Mouse (Mus musculus) adrenal gland, postnatal 14 days (tissue): Measurements from ENCODE around the gene Klhl22. TPM values are rescaled to one million over a fixed set of nuclear protein-coding genes. Genes with fewer than 3 reads are reported as not detected.

Experiments used
- DNase-seq: peaks from one replicate; pipeline ENCODE4 v3.0.0; 2021; ENCODE audit warnings: mixed read lengths
- total RNA-seq: library from RNA; stranded (reverse); gene quantifications from 2 replicates; pipeline ENCODE4 v1.2.3, GENCODE M21; 2021

Gene Klhl22
- total RNA-seq, 1 experiment from 2014 or later, result 40.3 TPM

DNA sequence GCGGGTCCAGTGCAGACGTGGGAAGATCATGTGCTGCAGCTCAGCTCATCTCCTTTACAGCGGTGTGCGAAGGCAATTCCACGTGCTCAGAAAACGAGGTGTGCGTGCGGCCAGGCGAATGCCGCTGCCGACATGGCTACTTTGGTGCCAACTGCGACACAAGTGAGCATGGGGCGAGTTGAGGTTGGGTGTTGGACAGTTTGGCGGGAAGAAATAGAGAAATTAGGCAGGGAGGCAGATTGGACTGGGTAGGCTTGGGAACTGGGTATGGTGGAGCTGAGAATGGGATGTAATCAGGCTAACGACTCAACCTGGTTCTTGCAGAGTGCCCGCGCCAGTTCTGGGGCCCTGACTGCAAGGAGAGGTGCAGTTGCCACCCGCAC is 43.0 kb downstream of the Klhl22 start:
- no peak for DNase-seq

DNA sequence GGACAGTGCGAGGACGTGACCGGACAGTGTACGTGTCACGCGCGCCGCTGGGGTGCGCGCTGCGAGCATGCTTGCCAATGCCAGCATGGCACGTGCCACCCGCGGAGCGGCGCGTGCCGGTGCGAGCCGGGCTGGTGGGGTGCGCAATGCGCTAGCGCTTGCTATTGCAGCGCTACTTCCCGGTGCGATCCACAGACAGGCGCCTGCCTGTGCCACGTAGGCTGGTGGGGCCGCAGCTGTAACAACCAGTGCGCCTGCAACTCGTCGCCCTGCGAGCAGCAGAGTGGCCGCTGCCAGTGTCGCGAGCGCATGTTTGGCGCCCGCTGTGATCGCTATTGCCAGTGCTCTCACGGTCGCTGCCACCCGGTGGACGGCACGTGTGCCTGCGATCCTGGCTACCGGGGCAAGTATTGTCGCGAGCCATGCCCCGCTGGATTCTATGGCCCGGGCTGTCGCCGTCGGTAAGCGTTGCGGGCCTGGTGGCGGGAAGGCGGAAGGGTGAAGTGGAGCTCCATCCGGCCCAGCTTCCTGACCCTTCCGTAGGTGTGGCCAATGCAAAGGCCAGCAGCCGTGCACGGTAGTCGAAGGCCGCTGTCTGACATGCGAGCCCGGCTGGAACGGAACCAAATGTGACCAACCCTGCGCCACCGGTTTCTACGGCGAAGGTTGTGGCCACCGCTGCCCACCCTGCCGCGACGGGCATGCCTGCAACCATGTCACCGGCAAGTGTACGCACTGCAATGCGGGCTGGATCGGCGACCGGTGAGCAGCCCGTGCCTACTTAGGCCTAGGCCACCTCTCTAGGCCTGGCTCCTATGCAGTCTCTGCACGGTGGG is 43.6 kb downstream of the Klhl22 start:
- peak; percentile 65 for DNase-seq

DNA sequence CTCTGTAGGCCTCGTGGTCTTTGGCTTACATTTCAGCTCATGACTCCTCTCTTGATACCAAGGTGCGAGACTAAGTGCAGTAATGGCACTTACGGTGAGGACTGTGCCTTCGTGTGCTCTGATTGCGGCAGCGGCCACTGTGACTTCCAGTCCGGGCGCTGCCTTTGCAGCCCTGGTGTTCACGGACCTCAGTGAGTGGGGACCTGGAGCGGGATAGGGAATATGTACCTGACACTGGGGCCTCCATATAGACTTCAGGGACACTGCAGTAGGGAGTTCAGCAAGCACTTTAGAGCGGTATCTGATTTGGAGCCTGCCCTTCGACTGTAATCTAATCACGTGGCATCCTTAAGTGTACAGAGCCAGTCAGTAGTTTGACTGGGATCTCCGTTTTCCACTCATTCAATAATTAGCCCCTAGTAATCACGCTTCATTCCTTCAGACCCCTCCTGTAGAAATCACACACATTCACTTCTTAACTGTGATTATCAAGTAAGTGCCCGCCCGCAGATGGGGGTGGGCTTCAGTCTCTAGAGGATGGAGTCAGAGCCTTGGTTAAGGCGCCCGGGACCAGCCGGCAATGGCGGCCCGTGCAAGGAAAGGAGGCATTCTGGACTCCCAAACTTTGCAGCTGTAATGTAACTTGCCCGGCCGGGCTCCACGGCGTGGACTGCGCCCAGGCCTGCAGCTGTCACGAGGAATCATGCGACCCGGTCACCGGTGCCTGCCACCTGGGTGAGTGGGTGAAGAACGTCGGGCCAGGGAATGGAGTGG is 44.4 kb downstream of the Klhl22 start:
- DNase-seq, result no peak

DNA sequence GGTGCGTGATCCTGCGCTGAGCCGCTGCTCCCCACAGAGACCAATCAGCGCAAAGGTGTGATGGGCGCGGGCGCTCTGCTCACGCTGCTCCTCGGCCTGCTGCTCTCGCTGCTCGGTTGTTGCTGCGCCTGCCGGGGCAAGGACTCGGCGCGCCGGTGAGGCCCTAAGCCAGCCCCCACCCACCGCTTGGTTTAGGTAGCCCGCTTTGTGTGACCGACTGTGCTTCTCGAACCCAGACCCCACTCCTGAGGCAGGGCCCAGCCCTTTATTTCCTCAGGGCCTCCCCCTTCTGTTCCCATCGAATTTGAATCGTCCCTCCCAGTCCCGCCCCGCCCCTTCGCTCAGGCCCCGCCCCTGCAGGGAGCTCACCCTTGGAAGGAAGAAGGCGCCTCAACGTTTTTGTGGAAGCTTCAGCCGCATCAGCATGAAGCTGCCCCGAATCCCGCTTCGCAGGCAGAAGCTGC is 45.1 kb downstream of the Klhl22 start:
- peak; percentile 45 for DNase-seq

DNA sequence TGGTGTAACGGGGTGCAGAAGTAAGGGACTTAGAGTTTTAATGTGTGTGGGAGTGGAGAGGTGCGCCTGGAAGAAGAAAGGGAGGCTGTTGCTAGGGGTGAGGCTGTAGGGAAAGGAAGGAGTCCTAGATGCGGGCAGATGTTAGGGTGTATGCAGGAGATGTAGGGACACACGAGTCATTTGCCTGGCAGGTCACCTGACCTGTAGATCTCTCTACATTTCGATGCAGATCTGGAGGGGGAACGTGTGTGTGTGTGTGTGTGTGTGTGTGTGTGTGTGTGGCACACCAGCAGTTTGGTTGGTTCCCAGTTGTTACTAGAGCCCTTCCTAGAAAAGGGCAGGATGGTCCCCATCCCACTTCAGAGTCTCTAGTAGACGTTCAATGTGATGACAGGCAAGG is 45.6 kb downstream of the Klhl22 start:
- DNase-seq, result no peak

DNA sequence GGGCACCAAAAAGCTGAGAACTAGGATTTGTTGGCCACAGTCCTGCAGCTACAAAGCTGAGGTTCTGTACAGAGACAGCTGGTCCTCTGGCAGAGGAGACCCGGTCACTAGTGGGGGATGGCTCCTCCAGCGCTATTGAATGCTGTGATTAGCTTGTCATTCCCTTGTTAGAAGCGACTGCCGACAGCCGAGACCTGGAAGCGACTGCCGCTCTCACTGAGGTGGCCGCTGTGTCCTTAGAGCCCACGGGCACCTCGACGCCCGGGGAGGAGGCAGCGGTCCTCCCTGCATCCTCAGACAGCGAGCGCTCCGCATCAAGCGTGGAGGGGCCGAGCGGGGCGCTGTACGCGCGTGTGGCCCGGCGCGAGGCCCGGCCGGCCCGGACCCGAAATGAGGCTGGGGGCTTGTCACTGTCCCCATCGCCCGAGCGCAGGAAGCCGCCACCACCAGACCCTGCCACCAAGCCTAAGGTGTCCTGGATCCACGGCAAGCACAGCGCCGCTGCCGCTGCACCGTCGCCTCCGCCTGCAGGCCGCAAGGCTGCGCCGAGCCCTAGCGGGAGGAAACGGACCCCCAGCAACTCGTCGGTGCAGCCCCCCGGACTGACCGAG is 47.3 kb downstream of the Klhl22 start:
- DNase-seq, result peak; percentile 27

DNA sequence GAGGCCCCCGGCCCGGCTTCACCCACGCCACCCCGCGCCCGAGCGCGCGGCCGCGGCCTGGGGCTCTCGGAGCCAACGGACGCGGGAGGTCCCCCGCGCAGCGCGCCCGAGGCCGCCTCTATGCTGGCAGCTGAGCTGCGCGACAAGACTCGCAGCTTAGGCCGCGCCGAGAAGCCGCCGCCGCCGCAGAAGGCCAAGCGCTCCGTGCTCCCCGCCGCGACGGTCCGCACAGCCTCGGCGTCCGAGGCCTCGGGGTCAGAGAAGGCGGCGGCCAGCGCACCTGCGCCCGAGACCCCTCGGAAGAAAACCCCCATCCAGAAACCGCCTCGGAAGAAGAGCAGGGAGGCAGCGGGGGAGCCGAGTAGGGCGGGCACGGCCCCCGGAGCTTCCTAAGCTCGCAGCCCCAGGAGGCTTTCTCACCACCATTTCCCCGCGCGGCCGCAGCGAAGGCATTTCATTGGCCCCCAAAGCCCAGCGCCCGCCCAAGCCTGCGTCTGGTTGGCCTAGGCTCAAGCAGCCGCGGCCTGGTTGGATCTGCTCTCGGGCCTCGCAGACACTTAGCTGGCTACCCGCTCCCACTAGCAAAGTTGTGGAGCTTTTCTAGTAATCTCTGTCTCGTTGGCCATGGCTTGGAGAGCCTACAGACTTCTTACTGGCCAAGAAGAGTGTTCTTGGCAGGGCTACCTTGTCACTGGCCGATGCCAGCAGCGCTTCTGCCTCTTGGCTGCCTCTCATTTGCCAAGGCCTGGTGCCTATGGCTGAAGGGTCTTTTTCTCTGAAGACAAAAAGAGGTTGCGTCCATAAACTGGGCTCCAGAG is 48.0 kb downstream of the Klhl22 start:
- peak; percentile 93 for DNase-seq

DNA sequence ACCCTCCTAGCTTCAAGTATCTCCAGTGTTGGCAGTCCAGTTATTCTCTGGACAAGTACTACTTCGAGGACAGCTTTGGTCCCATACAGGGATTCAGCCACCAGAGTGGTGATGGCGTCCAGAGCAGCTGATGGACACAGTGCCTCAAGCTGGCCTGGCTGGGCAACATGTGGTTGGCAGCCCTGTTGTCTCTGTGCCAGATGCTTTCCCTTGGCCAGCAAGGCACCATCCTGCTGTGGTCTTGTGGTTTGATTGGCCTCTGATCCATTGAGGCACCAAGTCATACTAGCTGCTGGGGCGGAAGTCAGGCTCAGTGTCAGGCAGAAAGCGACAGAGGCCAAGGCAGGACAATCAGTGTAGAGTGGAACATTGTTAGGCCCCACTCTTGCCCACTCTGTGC is 49.7 kb downstream of the Klhl22 start:
- no peak for DNase-seq

DNA sequence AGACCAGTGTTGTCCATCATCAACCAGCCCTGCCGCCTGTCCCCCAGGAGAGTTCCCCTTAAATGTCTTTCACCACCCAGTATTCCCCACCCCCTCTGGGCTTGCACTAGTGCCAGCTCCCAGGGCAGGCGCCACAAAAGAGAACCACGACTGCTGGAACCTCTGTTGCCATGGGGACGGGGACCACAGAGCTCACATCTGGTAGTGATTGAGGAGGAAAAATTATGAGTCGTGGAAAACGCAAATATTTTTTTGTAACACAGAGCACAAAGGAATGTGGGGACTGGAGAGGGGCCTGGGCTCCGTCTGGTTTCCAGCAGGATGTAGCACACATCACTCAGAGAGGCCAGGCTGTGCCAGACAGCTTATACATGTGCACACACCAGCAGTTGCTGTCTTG is 50.3 kb downstream of the Klhl22 start:
- DNase-seq, result peak; percentile 27

DNA sequence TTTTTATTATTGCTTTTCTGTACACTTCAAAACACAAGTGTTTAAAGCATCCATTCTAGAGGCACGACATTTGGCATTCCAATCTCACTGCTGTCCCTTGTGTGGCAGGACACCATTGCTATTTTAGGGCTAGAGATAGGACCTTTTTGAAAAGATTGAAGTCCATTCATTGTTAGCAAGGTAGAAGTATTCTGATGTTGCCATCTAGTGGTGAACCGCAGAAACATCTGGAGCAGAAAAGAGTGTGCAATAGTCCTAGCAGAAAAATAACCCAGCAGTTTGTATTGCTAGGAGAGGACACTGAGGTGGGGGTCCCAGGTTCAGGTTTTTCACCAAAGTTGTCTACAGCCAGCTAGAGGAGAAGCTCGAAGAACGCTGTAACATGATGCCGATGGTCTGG is 52.7 kb downstream of the Klhl22 start:
- peak; percentile 35 for DNase-seq

DNA sequence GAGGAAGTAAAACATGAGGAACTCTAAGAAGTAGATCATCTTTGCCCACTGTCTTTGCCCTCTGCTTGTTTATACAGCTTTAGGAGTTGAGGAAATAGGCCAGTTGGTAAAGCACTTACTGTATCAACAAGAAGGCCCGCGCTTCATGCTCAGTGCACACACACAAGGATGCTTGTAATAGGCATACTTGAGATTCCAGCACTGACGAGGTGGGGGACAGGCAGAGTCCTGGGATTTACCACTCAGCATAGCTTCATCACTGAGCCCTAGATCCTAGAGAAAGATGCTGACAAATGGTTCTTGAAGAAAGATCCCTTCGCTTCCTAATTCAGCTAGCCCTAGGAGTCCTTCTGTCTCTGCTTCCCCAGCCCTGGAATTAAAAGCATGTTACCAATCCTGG is 53.8 kb downstream of the Klhl22 start:
- no peak for DNase-seq

DNA sequence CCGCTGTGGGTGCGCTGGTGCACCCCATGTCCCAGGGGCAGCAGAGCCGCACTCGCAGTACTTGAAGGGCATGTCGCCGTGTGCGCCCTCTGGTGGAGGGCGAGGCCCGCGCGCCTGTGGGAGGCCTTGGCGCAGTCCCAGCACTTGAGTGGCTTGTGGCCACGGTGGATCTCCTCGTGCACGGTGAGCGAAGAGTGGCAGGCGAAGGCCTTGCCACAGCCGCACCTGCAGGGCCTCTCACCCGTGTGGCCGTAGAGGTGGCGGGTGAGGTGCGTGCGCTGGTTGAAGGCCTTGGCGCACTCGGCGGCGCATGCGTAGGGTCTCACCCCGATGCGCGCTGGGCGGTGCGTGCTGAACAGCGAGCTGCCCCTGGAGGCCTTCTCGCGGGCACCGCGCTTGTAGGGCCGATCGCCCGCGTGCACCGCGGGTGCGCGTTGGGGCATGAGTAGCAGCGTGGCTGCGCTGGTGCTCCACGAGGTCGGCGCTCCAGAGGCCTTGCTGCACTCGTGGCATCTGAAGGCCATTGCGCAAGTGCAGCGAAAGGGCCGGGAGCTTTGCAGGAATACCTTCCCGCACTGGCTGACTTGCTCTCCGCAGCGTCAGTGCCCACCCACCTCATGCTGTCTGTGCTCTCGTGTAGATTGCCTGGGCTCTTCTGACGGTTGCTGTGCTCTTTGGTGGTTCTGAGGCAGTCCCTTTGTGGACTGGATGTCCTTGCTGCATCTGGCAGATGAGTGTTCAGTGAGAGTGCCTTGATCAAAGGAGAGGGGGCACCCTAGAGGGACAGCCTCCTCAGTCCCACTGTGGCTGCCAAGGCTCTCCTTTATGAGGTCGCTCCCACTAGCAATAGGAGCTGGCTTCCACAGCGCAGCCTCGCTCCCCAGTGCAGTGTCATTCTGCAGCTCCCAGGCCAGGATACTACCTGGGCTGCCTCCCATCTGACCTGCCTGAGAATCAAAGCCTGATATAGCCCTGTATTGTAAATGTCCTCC is 56.3 kb downstream of the Klhl22 start:
- peak; percentile 69 for DNase-seq

DNA sequence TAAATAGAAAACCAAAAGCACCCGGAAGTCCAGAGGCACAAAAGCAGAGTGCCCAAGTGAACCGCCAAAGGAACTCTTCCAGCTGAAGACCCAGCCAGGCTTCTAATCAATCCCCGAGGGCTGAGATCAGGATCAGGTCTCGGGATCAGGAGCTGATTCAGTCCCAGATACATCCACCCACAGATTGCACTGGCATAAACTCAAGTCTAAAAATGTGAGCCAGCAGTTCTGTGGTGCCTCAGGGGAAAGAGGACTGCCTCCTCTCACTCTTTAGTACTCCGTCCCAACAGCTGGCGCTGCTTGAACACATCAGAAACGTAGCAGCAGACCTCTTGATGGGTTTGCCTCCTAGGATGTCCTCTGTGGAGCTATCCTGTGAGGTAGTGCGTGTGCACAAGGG is 57.1 kb downstream of the Klhl22 start:
- no peak for DNase-seq

DNA sequence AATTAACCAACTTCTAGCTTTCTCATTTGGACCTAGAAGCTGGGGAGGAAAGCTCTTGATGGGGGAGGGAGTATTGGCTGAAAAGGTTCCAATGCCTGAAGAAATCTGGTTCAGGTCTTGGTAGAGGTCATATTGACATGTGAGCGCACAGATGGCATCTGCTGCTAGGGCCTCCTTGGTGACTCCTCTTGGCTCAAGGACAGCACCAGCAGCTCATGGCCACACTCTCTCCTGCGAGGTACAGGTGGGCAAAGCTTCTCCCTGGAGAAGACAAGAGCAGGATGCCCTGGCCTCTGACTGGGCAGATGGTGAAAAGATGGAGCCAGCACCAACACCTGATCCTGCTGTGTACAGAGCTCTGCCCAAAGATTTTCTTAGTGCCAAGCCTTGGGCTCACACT is 67.1 kb downstream of the Klhl22 start:
- DNase-seq, result no peak

DNA sequence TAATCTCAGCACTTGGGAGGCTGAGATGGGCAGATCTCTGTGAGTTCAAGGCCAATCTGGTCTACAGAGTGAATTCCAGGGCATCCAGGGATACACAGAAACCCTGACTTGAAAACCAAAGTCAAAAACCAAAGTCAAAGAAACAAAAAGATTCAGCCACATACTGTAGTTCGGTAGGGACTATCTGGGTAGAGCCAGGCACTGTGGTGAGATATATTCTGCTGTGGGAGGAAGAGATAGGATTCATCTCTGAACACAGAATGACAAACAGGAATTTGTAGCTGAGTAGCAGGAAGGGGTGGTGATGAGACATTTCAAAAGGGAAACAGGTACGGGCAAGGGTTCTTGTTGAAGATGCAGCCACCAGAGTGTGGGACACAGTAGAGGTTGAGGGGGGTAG is 68.8 kb downstream of the Klhl22 start:
- DNase-seq, result no peak

DNA sequence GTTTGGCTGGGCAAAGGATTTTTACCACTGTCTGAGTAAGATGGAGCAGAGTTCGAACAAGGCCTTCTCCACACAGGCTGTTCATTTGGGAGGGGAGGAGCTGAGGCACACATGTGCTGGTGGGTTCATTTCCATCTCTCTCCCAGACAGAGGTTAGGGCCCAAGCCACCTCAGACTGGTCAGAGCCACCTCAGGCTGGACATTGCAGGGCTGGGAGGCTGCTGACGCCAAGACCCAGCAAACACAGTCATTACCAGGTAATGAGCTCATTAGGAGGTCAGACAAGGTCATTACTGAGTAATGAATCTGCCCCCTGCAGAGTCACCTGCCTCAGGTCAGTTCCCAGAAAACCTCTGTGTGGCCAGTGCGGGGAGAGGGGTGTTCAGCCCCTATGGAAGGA is 69.4 kb downstream of the Klhl22 start:
- no peak for DNase-seq

DNA sequence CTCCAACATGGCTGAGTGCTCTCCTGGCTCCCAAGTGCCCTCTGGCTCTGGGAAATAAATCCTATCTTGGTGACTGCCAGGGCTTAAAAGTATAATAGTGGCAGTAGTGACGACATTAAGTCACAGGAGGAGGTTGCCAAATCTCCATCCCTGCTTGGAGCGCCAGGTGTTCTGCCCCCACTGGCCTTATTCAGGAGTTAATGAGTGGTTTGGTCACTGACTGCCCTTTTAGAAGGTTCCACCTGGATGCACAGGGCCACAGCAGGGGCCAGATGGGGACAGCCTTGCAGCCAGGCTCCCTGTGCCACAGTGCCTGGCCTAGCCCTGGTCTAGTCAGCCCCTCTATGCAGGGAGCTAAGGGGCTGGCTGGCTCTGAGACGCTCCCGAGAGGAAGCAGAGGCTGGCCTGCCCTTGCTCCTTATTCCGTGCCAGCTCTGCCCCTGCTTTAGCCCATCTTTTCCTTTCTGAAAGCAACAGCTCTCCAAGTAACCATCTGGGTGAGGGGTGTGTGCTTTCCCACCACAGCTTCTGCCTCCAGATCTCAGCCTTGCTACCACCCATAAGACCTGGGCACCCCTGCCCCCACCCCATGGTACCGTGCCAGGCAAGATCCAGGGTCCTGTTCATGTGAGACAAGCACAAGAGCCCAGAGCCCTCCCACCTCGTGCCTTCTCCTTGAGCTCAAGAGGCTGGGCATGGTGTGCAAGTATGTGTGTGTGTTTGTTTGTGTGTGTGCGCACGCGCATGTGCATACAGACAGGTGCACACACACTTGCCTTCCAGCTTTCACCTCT is 71.2 kb downstream of the Klhl22 start:
- DNase-seq, result no peak

DNA sequence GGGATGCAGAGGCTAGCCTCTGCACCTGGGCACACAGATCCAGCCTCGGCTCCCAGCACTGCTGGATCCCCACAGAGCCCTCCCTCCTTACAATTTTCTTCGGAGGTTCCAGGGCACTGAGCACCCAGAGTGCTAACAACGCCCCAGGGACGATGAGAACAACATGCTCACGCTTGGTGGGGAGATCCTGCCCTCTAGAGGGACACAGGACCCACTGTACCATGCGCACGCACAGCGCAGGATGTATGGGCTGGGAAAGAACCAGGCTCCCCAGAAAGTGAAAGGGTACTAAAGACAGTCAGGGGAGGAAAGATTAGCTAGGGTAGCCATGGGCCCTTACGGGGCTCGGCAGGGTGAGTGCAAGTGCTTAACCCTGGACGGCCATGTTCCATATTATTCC is 72.4 kb downstream of the Klhl22 start:
- no peak for DNase-seq

DNA sequence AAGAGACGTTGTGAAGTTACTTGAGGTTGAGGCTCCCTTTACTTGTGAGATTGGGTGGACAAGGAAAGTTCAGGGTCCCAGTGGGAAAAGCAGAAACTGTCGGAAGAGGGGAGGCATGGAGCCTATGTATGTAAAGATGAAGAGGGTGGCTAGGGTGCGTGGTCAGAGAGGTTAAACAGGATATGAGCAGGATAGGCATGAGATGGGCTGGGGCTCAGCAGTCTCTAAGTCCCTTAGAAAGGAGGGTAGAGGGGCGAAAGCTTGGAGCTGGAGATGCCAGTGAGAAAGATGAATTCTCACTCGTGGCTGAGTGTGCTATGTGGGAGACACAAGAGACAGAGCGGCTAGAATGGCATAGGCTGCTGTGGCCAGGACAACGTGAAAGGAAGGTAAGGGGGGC is 73.4 kb downstream of the Klhl22 start, which contains the start of gene B830017H08Rik:
Gene B830017H08Rik (plus strand): TSS at position 301 of the 400 bp plus-strand sequence.
- DNase-seq, result no peak

DNA sequence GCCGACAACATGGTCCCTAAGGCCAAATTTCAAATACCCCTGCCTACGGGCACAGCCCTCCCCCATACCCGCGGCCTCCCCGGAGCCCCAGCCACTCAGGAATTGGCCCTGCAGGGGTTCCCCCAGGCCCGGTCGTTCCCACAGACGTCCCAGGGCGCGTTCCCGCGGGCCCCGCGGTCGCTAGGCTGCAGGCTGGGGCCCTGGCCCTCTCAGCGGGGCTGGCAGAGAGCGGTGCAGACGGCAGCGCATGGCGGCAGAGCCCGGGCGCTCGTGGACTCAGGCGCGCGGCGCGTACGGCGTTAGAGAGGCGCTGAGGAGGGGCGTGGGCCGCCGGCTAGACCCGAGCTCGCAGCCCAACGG is 73.9 kb downstream of the Klhl22 start:
- peak; percentile 35 for DNase-seq
